Mouse (Mus musculus) gastrocnemius, postnatal 4 days (tissue): ENCODE measurements at regions not wholly inside any gene's neighbourhood (a gene's known extent, or its start where the extent isn't known, plus 50 kb on each side); places are given as distances from the start of the nearest gene placed in this dataset.
A peak's percentile ranks its signal among the peaks of the same experiment; 100 is the strongest.
"Not testable (repeated sequence)": the region's sequence is repeated elsewhere in the genome, so short reads cannot be mapped to it uniquely, and the experiment has no call there.

Experiments used
- DNase-seq, 2 experiments: peaks; one replicate each; pipeline ENCODE4 v3.0.0; 2021 to 2022; ENCODE audit warnings: low spot score in 2 of 2, mixed read lengths in 2 of 2

- no peak for DNase-seq
These were observed 163.2 kb upstream of the Unc93a2 start for GRCm38 (mm10) chr17:7548456-7548855.

- no peak for DNase-seq
These were observed 153.3 kb upstream of the Unc93a2 start for GRCm38 (mm10) chr17:7538402-7539087.

GRCm38 (mm10) chr17:7537618-7538266 lies 152.5 kb upstream of the Unc93a2 start:
- peak in 1 of 2 experiments; percentile 40 for DNase-seq

GRCm38 (mm10) chr17:7537210-7537609 lies 151.9 kb upstream of the Unc93a2 start:
- no peak for DNase-seq

GRCm38 (mm10) chr17:7534386-7535059 lies 149.3 kb upstream of the Unc93a2 start:
- DNase-seq, result no peak

GRCm38 (mm10) chr17:7533552-7533951 lies 148.3 kb upstream of the Unc93a2 start:
- no peak for DNase-seq

GRCm38 (mm10) chr17:7532618-7533017 lies 147.4 kb upstream of the Unc93a2 start:
- DNase-seq, result no peak

- DNase-seq, result no peak
These were observed 144.0 kb upstream of the Unc93a2 start for GRCm38 (mm10) chr17:7529304-7529703.

- peak in 1 of 2 experiments; percentile 39 for DNase-seq
These were observed 142.4 kb upstream of the Unc93a2 start for GRCm38 (mm10) chr17:7527681-7528080.

GRCm38 (mm10) chr17:7524497-7524896 lies 139.2 kb upstream of the Unc93a2 start:
- not testable (repeated sequence) for DNase-seq

- no peak for DNase-seq
These were observed 135.9 kb upstream of the Unc93a2 start for GRCm38 (mm10) chr17:7521127-7521526.
